Mouse (Mus musculus) brain, embryonic 14.5 days (tissue): ENCODE results near the gene Pno1.

Source experiments
- CTCF ChIP-seq: fragments of 200-500 bp; IDR thresholded peaks from 2 replicates; pipeline ENCODE4 v1.5.1; 2012; ENCODE audit warnings: inconsistent platforms, mild to moderate bottlenecking, moderate library complexity, borderline replicate concordance; ENCODE audit not compliant: insufficient read depth, insufficient read length; ENCODE audit errors: extremely low read depth
- POLR2A ChIP-seq: fragments of 200-500 bp; IDR thresholded peaks from 2 replicates; pipeline ENCODE4 v1.6.1; 2012; ENCODE audit warnings: mild to moderate bottlenecking, inconsistent platforms, borderline replicate concordance; ENCODE audit not compliant: poor library complexity, insufficient read depth, insufficient read length, severe bottlenecking; ENCODE audit errors: extremely low read depth

DNA sequence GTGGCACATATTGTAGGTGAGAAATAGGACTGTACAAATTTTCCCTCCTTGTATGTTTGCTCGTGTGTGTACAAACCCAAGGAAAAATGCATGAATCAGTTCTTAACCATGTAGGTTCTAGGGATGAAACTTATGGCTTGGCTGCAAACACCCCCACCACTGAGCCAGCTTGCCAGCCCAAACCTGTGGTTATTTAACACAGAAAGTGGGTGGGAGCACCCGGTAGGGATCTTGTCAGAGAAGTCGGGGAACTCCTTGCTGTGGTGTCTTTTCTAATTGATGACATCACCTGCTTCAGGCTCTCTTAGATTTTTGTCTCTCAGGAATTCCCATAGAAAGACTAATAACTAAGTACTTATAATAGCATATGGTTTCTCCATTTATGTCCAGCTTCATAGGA lies 23.7 kb downstream of the Pno1 start:
- no peak for TF ChIP-seq CTCF
- no peak for TF ChIP-seq POLR2A
